Mouse (Mus musculus) T-helper 2 cell (primary cell): ENCODE results near the gene Pipox.

Experiments
- in situ Hi-C: fragments of 300-600 bp; cut with MboI, MseI; formaldehyde crosslinking; loops from one replicate; pipeline ENCODE4 v1.15.1; 2025; ENCODE audit warnings: high pct_unique_total_duplicates

Gene Pipox

DNA sequence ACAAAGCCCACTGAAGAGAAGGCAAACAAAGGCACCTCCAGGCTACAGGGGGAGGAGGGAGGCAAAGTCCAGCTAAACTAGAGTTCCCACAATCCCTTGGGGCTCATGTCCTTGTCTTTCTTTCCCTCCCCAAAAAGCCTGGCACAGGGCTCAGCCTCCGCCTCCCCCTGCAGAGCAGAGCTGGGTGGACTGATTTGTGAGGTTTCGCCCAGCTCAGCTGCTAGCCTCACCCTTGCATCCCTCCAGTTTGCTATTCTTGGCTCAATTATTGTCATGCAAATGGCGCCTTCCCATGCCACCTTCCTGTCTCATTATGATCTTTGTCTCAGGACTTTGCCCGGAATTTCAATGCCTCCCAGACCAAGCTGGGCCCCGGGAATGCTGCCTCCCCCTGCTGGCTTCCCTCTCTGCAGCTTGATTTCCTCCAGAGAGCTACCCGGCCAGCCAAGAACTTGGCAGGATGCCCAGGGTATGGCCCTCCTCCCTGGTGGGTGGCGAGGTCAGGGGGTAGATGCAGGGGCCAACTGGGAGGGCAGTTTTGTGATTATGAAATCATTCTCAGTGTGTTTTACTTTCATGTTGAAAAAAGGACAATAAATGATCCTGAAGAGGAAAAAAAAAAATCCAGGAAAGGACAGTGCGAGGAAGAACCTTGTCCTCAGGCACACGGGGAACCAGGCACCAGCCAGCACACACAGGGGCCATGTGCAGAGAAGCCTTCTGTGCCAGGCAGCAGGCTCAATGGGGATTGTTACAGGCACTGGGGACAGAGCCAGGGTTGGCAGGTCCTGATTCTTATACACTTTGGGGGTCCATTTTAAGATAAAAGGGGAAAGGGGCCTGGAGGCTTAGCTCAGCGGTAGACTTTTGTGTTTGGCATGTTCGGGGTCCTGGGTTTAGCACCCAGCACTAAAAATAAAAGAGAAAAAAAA is at the start of gene Pipox:
TSS of gene Pipox (minus strand) at position 310 of the 932 bp plus-strand sequence.
- in situ Hi-C loops = no loop called here

DNA sequence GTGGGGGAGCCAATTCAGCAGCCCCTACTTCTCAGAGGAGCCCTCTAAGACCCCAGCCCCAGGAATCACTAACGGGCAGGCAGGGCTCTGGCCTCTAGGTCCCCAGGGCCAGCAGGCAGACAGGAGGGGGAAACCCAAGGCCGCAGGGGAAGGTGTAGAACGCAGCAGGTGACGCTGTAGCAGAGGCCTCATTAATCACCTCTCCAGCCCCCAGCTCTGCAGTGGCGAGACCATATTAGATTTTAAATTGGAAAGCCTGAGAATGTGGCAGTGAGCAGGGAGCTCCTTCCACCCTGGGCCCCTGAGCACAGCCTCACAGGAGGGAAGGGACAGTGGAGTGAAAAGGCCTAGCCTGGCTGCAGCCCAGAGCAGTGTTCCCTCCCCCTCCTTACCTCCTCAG is 48.3 kb upstream of the Pipox start:
- in situ Hi-C loops = no loop called here

DNA sequence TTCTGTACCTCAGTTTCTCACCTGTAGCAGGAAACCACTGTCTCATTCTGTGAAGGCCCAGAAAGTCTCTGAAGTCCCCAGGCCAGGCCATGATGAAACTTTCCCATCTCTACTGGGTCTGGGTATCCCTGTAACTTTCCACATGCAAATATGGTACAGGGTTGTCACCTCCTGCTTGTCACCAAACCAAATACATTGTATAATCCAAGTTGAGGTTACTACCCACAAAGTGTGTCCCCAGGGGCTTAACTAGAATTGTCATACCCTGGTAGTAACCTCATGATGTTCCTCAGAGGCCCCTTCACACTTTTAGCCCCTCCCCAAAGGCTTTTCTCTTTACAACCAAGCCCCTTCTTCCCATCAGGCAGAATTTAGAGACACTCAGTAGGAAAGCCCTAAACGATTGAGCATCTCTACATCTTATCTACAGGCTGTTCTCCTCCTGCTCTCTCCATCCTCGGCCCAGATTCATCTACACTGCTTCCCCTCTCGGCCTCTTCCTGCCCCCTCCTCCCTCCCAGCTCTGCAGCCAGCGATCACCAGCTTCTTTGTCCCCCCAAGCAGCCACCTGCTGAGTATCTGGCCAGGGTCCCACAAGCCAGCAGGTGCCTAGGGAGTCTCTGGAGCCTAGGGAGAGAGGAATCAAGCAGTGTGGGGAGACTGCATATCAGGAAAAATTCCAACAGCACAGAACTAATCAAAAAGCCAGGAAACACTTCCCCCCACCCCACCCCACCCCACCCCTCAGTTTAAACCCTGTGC is 43.9 kb upstream of the Pipox start:
- in situ Hi-C loops = no loop called here

GRCm38 (mm10) chr11:77936846-77937245 is 43.0 kb upstream of the Pipox start:
- in situ Hi-C loops = no loop called here

- in situ Hi-C loops = no loop called here
Observed at GRCm38 (mm10) chr11:77934568-77935311, 40.8 kb upstream of the Pipox start.

- in situ Hi-C loops = no loop called here
Observed at GRCm38 (mm10) chr11:77934111-77934521, 40.2 kb upstream of the Pipox start.

DNA sequence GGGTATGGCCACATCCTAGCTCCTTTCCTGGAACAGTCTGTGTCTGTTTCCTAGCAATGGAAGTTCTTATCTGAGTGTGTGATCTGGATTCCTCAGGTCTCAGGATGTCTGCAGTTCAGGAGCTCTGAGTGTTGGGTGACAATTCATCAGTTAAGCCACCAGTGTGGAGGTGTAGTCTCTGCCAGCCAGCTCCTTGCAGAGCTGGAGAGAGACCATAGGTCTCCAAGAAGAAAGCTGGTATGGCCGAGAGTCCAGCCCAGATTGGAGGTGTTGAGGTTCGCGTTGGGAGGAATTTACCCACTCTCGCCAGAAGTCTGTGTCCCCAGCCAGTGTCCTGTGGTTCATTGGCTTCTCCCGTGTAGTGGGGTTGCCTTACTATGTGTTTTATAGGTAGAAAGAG is 38.7 kb upstream of the Pipox start:
- in situ Hi-C loops = no loop called here

GRCm38 (mm10) chr11:77931541-77932433 is 37.9 kb upstream of the Pipox start:
- in situ Hi-C loops = no loop called here

DNA sequence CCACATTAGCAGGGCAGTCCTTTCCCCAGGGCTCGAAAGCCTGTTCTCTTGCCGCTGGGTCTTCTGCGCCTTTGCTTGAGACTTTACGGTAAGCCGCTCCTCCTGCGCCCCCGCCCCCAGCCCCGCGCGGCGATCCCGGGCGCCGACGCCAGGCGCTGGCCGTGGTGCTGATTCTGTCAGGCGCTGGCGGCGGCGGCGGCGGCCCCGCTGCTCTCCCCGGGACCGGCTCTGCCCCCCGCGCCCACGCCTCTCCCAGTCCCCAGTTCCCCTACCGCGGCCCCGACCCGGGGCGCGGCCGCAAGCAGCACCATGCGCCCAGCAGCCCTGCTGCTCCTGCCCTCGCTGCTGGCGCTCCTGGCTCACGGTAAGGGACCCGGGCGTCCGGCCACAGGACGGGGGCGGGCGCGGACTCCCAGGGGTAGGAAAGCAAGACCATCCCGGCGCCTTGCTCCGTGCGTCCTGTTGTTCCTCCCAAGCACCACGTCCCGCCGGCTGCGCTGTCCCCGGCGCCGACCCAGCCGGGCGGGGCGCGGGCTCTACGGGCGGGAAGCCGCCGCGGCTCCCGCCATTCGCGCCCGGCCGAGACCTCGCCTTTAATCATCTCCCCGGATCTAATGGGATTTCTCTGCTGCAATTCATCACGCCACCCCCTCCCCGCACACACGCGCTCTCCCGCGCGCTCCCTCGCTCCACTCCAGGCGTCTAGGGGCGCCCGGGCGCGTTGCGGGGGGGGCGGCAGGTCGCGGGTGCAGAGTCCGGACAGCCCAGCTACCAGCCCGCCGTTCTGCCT is 37.0 kb upstream of the Pipox start, which contains the start of gene Sez6:
TSS of gene Sez6 (plus strand) at position 50 of the 790 bp plus-strand sequence.
- in situ Hi-C loops = no loop called here

DNA sequence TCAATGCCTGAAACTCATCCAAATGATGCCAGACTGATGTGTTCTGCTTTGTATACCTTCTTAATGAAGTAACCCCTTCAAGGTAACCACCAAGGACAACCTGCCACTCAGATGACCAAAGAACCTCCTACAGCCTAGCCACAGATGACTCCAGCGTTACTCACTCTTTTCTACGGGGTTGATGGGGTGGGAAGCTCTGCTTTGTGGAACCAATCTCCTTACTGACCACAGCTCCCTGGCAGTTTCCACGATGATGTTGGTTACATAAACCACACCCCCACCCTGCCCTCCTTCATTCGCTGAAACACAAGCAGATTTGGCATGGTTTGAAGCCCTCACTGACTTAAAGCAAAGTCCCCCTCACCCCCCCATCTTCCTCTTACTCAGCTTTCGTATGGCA is 33.9 kb upstream of the Pipox start:
- in situ Hi-C loops = no loop called here

DNA sequence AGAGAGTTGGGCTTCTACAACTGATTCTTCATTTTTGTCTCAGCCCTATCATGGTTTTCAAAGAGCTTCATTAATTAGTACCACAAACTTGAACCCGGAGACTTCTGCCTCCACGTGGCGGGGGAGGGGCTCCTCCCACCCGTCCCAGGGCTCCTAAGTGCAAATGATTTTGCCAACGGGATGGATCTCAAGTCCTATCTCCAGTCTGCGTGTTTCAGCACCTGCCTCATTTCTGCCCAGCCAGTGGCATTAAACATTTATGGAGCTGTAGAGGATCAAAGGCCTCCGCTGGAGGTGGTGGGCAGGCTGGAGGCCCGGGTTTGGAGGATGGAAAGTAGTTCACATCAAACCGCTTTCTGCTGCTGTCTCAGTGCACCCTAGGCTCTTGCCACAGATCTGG is 32.8 kb upstream of the Pipox start:
- in situ Hi-C loops = no loop called here

- in situ Hi-C loops = no loop called here
Observed at GRCm38 (mm10) chr11:77925836-77926657, 32.2 kb upstream of the Pipox start.

GRCm38 (mm10) chr11:77923285-77923684 is 29.4 kb upstream of the Pipox start:
- in situ Hi-C loops = no loop called here

- in situ Hi-C loops = no loop called here
Observed at GRCm38 (mm10) chr11:77917166-77917565, 23.3 kb upstream of the Pipox start.

DNA sequence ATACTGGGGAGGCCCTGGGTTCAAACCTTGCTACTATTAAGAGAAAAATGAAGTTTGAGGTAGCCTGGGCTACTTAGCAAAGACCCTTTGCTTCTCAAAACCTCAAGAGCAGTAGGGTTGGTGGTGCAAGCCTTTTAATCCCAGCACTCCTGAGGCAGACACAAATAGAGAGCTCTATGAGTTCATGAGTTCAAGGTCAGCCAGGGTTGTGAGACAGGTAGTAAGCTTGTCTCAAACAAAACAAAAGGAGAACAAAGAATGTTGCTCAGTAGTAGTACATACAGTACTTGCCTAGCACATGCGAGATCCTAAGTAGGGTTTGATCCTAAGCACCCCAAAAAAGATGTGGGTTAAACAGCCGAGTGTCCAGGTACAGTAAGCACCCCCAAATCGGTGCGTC is 22.8 kb upstream of the Pipox start:
- in situ Hi-C loops = no loop called here

DNA sequence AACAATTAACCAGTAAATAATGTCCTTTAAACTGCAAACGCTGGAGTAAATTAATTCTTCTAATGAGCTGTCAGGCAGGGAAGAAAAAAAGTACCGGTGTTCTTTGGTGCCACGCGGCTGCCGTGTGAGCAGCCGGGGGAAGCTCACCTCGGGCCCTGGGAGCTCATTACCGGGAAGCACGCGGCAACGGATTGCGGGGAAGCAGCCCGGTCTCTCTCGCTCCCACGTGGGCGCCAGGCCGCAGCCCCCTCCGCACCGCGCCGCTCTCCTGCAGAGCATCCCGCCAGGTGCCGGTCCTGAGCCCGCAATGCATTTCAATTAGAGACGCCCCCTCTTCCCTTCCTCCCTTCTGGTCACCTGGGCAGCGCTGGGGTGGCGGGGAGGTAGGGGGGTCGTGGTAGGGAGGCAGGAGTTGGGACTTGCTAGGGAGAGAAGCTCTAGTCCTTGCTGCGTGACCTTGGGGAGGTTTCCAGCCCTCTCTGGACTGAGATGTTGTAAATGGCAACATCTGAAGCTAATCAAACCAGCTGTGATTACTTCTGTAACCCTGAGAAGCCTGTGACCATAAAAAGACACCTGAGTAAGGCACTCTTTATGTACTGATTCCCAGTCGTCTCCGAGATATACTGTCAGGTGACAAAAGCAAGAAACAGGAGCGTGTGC is 20.8 kb upstream of the Pipox start:
- in situ Hi-C loops = no loop called here

DNA sequence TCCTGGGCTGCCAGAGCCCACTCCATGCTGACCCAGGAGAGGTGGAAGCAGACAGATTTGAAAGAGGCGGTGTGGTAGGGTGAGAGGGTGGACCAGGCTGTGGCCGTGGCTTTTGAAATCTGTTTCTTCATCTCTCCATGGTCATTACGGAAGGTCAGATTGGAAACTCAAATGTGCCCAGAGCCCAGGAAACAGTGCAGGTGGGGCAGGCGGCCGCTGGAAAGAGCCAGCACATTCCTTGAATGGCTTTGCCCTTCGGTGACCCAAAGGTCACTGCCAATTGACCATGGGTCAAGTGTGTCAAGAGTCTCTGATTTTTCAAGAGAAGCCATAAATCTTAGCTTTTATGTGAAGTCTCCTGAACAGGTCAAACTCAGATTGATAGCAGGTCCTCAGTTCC is 19.6 kb upstream of the Pipox start:
- in situ Hi-C loops = no loop called here

GRCm38 (mm10) chr11:77909776-77910175 is 15.9 kb upstream of the Pipox start:
- in situ Hi-C loops = no loop called here

DNA sequence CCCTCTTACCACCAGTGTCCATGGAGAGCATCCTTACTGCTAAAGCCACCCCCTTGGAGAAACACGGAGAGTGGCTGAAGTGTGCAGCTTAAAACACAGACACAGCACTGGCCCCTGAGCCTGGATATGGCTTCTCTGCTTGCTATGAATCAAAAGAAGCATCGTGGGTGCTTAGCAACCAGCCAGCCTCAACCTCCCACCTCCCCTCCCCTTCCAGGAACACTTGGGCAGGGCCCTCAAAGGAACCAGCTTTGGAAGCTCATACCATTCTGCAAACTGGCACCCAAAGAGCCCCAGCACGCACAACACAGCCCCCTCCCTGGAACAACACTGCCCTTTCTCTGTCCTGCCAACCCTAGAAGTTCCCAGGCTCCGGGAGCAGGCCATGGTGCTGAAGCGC is 15.5 kb upstream of the Pipox start:
- in situ Hi-C loops = no loop called here
